Mouse (Mus musculus) liver, embryonic 15.5 days (tissue): ENCODE data around the gene Ms4a3. TPM values are rescaled to one million over a fixed set of nuclear protein-coding genes. Genes with fewer than 3 reads are reported as not detected.

Source experiments
- ATAC-seq: fragments of 200-750 bp; cut with Nextera tagmentation; 2 replicates; pipeline ENCODE4 v1.8.0; 2017; ENCODE audit warnings: moderate number of reproducible peaks, mild to moderate bottlenecking, moderate library complexity; ENCODE audit not compliant: insufficient read depth
- H3K27ac ChIP-seq: fragments of 300-500 bp; sonication (generic); replicated peaks from 2 replicates; pipeline ENCODE4 v1.5.1; 2015; ENCODE audit warnings: mild to moderate bottlenecking, inconsistent platforms
- H3K27me3 ChIP-seq: fragments of 300-500 bp; sonication (generic); 2 replicates; pipeline ENCODE4 v1.6.1; 2015; ENCODE audit warnings: mild to moderate bottlenecking, inconsistent platforms
- H3K36me3 ChIP-seq: fragments of 300-500 bp; sonication (generic); replicated peaks from 2 replicates; pipeline ENCODE4 v1.6.1; 2015; ENCODE audit warnings: moderate library complexity, mild to moderate bottlenecking, inconsistent platforms
- H3K4me1 ChIP-seq: fragments of 300-500 bp; sonication (generic); replicated peaks from 2 replicates; pipeline ENCODE4 v1.6.1; 2015; ENCODE audit warnings: inconsistent platforms
- H3K4me2 ChIP-seq: fragments of 300-500 bp; sonication (generic); 2 replicates; pipeline ENCODE4 v1.6.1; 2015; ENCODE audit warnings: moderate library complexity, mild to moderate bottlenecking, inconsistent platforms
- H3K4me3 ChIP-seq: fragments of 300-500 bp; sonication (generic); replicated peaks from 2 replicates; pipeline ENCODE4 v1.5.1; 2015; ENCODE audit warnings: mild to moderate bottlenecking, inconsistent platforms
- H3K9ac ChIP-seq: fragments of 300-500 bp; sonication (generic); 2 replicates; pipeline ENCODE4 v1.6.1; 2015; ENCODE audit warnings: moderate library complexity, mild to moderate bottlenecking, inconsistent platforms
- H3K9me3 ChIP-seq: fragments of 300-500 bp; sonication (generic); replicated peaks from 2 replicates; pipeline ENCODE4 v1.6.1; 2016; ENCODE audit warnings: inconsistent platforms
- WGBS: fragments of 180-500 bp; shearing (Covaris S2); methylation state at CpG from one replicate; pipeline ENCODE4 v1.1.7; 2015; ENCODE audit warnings: mixed read lengths; ENCODE audit not compliant: insufficient replicate concordance; 5-methylcytosine and 5-hydroxymethylcytosine counted together
- polyA plus RNA-seq: library from polyadenylated mRNA; unstranded; fragments of >200 nt; fragmentation: Nextera tagmentation; extraction: Ambion mirVana; gene quantifications from 2 replicates; pipeline ENCODE4 v1.2.1, GENCODE M21; 2015

Gene Ms4a3
- polyA plus RNA-seq, 1 experiment from 2014 or later, result 39.0 TPM

DNA sequence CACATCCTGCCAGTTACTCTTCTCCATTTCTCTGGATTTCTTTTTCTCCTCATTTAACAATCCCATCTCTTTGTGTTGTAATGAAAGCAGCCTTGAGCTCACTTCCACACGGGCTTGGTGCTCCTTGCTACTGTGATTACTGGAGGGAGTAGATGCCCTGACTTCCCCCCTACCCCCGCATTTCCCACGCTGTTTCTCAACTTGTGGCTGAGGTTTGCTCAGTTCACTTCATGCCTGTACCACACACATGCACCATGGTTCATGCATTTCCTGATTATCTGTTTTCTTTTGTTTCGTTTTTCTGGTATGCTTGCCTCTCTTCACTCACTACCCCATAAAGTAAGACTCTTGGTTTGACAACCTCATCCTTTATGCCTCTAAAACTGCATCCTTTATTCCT, 51.4 kb downstream of the Ms4a3 start:
- H3K27ac ChIP-seq, result no peak overlapping the region
- no peak overlapping the region for H3K4me3 ChIP-seq
- no peaks in the 10 kb centered on the region for H3K4me1 ChIP-seq
- 46% methylated on average over 4 of the region's 4 CpGs for WGBS
- no peak for ATAC-seq
- H3K36me3 ChIP-seq, result no peaks in the 10 kb centered on the region
- no peaks in the 10 kb centered on the region for H3K27me3 ChIP-seq
- H3K9me3 ChIP-seq, result no peaks in the 10 kb centered on the region
- no peak overlapping the region for H3K9ac ChIP-seq
- H3K4me2 ChIP-seq, result no peak overlapping the region

Other genes with a start within 250 kb of the Ms4a3 start
- 1.5 and 2.5 TPM in 2 replicates for gene Ms4a4c, start 236.1 kb downstream of the Ms4a3 start, polyA plus RNA-seq
- gene Ms4a4b, start 197.3 kb downstream of the Ms4a3 start, polyA plus RNA-seq, result 0.58 and 0.74 TPM in 2 replicates
- gene Ms4a6c, start 171.5 kb downstream of the Ms4a3 start, polyA plus RNA-seq, result 8.9 and 10.1 TPM in 2 replicates
- gene Gm8369, start 154.9 kb downstream of the Ms4a3 start, polyA plus RNA-seq, result 0.10 and 0.46 TPM in 2 replicates
- gene Ms4a6b, start 124.3 kb downstream of the Ms4a3 start, polyA plus RNA-seq, result 3.3 and 3.6 TPM in 2 replicates
- gene Ms4a4d, start 104.0 kb downstream of the Ms4a3 start, polyA plus RNA-seq, result 0.24 and 0.54 TPM in 2 replicates
- gene Ms4a6d, start 36.0 kb downstream of the Ms4a3 start, polyA plus RNA-seq, result 4.5 and 4.8 TPM in 2 replicates
- gene Ms4a2, start 17.1 kb downstream of the Ms4a3 start, polyA plus RNA-seq, result 0.73 and 0.81 TPM in 2 replicates
- 0.17 and 0.24 TPM in 2 replicates for gene Oosp2, start 19.7 kb upstream of the Ms4a3 start, polyA plus RNA-seq
- 0.14 TPM in 1 of 2 replicates, not detected in the other for gene Oosp1, start 50.3 kb upstream of the Ms4a3 start, polyA plus RNA-seq
- gene Oosp3, start 56.2 kb upstream of the Ms4a3 start, polyA plus RNA-seq, result not detected in 2 replicates
- not detected in 2 replicates for gene Gif, start 106.7 kb upstream of the Ms4a3 start, polyA plus RNA-seq
- 28.0 and 33.6 TPM in 2 replicates for gene Mrpl16, start 129.5 kb upstream of the Ms4a3 start, polyA plus RNA-seq
- 1.7 TPM in 2 replicates for gene Stx3, start 178.6 kb upstream of the Ms4a3 start, polyA plus RNA-seq
- not detected in 2 replicates for gene Olfr1417, start 198.4 kb upstream of the Ms4a3 start, polyA plus RNA-seq
- gene Olfr1418, start 220.2 kb upstream of the Ms4a3 start, polyA plus RNA-seq, result not detected in 2 replicates
- not detected in 2 replicates for gene Olfr1419, start 234.3 kb upstream of the Ms4a3 start, polyA plus RNA-seq
- gene Olfr1420, start 245.7 kb upstream of the Ms4a3 start, polyA plus RNA-seq, result not detected in 2 replicates